Comparison of ENCODE assay signal across 6 mouse cellular contexts in genomic region chr19:39711116-39711515, GRCm38 (mm10). TPM values are rescaled to one million over a fixed set of nuclear protein-coding genes. Genes with fewer than 3 reads are reported as not detected.
"Had no signal": no experiment of that assay in that cellular context is flagged by ENCODE, and none has a peak within 500 bp of the region (broad histone marks: within the 10 kb centered on the region; RNA-seq: fewer than 3 reads in every experiment).

No protein-coding gene starts in this region.

RNA-seq across cellular contexts. Expression of gene Cyp2c68, which starts 29.7 kb away (rescaled TPM):
- polyA plus RNA-seq: neural tube, embryonic 14.5 days; spleen, adult 2 months; testis, adult 2 months; thymus, adult 2 months; thymus, postnatal 0 days; urinary bladder, adult 2 months had no signal
